Mouse (Mus musculus): ENCODE results near the gene Gata2.

- TF ChIP-seq CTCF (IDR thresholded peaks at IDR 0.05; ENCODE audit: borderline replicate concordance, control insufficient read depth, extremely low read depth, insufficient read depth, low read length, poor library complexity) (no peak), POLR2A (IDR thresholded peaks at IDR 0.05; ENCODE audit: control insufficient read depth, extremely low read depth, insufficient read depth, low read length, poor library complexity) (no peak)
These were observed 22.5 kb downstream of the Gata2 start for GRCm38 (mm10) chr6:88216199-88216598.
